Mouse (Mus musculus): ENCODE results near the gene Slc16a11.

DNA sequence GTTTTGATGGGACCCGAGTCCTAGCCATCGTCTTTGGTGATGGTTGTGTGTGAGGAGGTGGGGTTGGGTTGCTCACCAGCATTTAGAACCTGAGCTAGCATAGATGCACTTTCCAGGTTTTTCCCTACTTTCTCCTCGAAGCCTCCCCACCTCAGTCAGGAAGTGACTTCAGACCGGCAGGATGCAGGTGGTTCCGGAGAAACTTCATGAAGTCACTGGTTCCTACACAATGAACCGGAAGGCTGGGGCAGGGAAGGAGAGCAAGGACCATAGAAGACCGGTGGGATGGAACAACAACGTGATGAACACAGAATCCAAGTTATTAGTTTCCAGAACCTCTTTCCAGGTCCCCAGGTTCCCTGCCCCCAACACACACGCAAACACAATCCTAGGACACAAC, 11.2 kb downstream of the Slc16a11 start:
- TF ChIP-seq TCF12 (IDR thresholded peaks at IDR 0.05; ENCODE audit: insufficient read depth, poor library complexity, severe bottlenecking): no peak
- TF ChIP-seq CEBPB (IDR thresholded peaks at IDR 0.05; ENCODE audit: insufficient read depth, poor library complexity, severe bottlenecking): no peak
- TF ChIP-seq POLR2A (IDR thresholded peaks at IDR 0.05; ENCODE audit: insufficient read length, low read depth): no peak
- TF ChIP-seq E2F4 (IDR thresholded peaks at IDR 0.05; ENCODE audit: insufficient read depth): no peak
- no peak for TF ChIP-seq MAX (IDR thresholded peaks at IDR 0.05; ENCODE audit: low read depth)
- no peak for TF ChIP-seq REST (IDR thresholded peaks at IDR 0.05; ENCODE audit: insufficient read depth, insufficient read length)
- no peak for TF ChIP-seq POLR2AphosphoS2 (IDR thresholded peaks at IDR 0.05; ENCODE audit: insufficient read length, low read depth)
- no peak for TF ChIP-seq USF1 (IDR thresholded peaks at IDR 0.05; ENCODE audit: low read depth)
- no peak for TF ChIP-seq MYOD1 (IDR thresholded peaks at IDR 0.05; ENCODE audit: control insufficient read depth in 1 of 3, insufficient read length in 2 of 3, low read depth in 2 of 3)
- TF ChIP-seq SRF (IDR thresholded peaks at IDR 0.05; ENCODE audit: control insufficient read depth, insufficient read length, low read depth): no peak
- no peak for TF ChIP-seq MYOG (IDR thresholded peaks at IDR 0.05; ENCODE audit: control insufficient read depth in 1 of 3, insufficient read depth in 1 of 3, insufficient read length in 2 of 3, low read depth in 2 of 3)
